Comparison of ENCODE assay signal across 8 mouse cellular contexts in genomic region chrX:11090432-11090831, GRCm38 (mm10).
DNase-seq lines count a peak whose midpoint lies in the region; ATAC-seq lines count a peak whose summit lies in the region.
"Had no signal": no experiment of that assay in that cellular context is flagged by ENCODE, and none has a peak within 500 bp of the region (broad histone marks: within the 10 kb centered on the region; RNA-seq: fewer than 3 reads in every experiment).

No protein-coding gene starts in this region.

- peak; percentile 17 to 24 for DNase-seq in left cerebral cortex, postnatal 14 days (ENCODE audit: low spot score in 2 of 2)
- DNase-seq in left cerebral cortex, postnatal 36 days (ENCODE audit: low spot score in 2 of 2): no peak
- DNase-seq in WW6 (ENCODE audit: low read depth, low spot score): peak; percentile 16
- peak; percentile 67 for DNase-seq in heart, postnatal 4 days
- DNase-seq in liver, embryonic 13.5 days: peak; percentile 5
- DNase-seq in right cerebral cortex, postnatal 36 days (ENCODE audit: low spot score in 2 of 2): peak; percentile 2 to 6

- WGBS in liver, embryonic 13.5 days (ENCODE audit: insufficient replicate concordance): 27% methylated on average over 7 of the region's 7 CpGs

- no peak overlapping the region for H3K9ac ChIP-seq in liver, embryonic 13.5 days
- H3K9ac ChIP-seq: limb, embryonic 13.5 days had no signal

- no peak overlapping the region for H3K4me3 ChIP-seq in liver, embryonic 13.5 days (replicated peaks)
- H3K4me3 ChIP-seq: limb, embryonic 13.5 days had no signal

- H3K9me3 ChIP-seq in liver, embryonic 13.5 days (replicated peaks): no peaks in the 10 kb centered on the region
- H3K9me3 ChIP-seq: limb, embryonic 13.5 days had no signal

- H3K4me1 ChIP-seq in liver, embryonic 13.5 days (replicated peaks): no peaks in the 10 kb centered on the region
- H3K4me1 ChIP-seq: limb, embryonic 13.5 days had no signal

- H3K27me3 ChIP-seq in liver, embryonic 13.5 days: no peaks in the 10 kb centered on the region

- peak; percentile 85 for ATAC-seq in common myeloid progenitor, adult 5-6 weeks (replicated peaks; ENCODE audit: low read depth, poor library complexity, severe bottlenecking)
- no peak for ATAC-seq in liver, embryonic 13.5 days (ENCODE audit: low read depth)

- no peak overlapping the region for H3K4me2 ChIP-seq in liver, embryonic 13.5 days
- H3K4me2 ChIP-seq: limb, embryonic 13.5 days had no signal

- no peak overlapping the region for H3K27ac ChIP-seq in liver, embryonic 13.5 days
- H3K27ac ChIP-seq: limb, embryonic 13.5 days had no signal

- intact Hi-C loops in left cerebral cortex, postnatal 14 days (cut with DNase I): no loop called here
- intact Hi-C loops in left cerebral cortex, postnatal 36 days (cut with DNase I): no loop called here

- no peaks in the 10 kb centered on the region for H3K36me3 ChIP-seq in liver, embryonic 13.5 days
- H3K36me3 ChIP-seq: limb, embryonic 13.5 days had no signal

Comparison
In these comparisons a context has a peak if more than half of its experiments do, and no peak if none do; other contexts are left out.
1. DNase-seq: peak in left cerebral cortex, postnatal 14 days (2 of 2), WW6 (single experiment), heart, postnatal 4 days (single experiment), liver, embryonic 13.5 days (single experiment) and right cerebral cortex, postnatal 36 days (2 of 2); none in left cerebral cortex, postnatal 36 days (0 of 2).